Mouse (Mus musculus) cerebellum, adult 9-11 months (tissue): ENCODE results near the gene Spock2.
"Not testable (repeated sequence)": the region's sequence is repeated elsewhere in the genome, so short reads cannot be mapped to it uniquely, and the experiment has no call there.

Experiments
- DNase-seq: peaks from one replicate; pipeline ENCODE4 v3.0.0; 2022

The Spock2 gene

DNA sequence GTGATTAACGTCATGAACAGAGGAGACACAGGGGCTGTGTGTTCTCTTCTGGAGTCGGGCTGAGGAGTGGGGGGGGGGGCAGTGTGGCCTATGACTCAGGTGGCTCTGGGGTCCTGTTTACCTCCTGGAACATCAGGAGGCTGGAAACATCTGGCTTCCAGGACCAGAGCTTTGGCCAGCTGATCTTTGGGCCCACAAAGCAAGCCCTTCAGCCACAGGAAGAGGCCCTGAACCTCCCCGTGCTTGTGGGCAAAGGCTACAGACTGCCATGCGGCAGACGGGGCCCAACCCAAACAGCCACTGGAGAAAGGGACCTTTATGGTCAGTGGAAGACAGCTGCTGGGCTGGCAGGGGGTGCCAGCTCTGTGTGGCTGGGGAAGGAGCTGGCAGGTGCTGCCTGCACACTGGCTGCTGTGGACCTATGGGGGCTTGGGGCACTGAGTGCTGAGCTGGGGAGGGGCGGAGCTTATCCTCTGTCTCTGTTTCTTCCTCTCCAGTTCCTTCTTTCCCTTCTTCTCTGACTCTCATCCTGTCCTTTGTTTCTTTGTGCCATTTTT lies 45.2 kb downstream of the Spock2 start:
- no peak for DNase-seq

DNA sequence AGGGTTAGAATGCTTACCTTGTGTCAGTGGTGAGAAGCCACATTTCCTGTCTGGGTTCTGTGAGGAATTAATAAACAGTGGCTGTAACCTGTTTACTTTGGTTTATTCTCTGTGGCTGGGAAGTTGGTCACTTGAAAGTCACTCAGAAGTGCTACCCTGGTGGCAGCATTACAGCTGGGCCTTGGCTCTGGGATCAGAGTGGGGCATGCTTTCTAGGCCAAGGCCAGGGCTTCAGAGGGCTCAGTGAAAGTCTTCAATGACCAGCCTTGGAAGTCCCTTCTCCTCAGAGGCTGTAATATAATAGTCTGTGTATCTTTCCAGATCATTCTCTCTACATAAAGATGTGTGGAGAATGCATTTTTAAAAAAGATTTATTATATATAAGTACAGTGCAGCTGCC lies 50.0 kb downstream of the Spock2 start:
- DNase-seq = no peak

GRCm38 (mm10) chr10:60158144-60158543 lies 52.1 kb downstream of the Spock2 start:
- DNase-seq = no peak

GRCm38 (mm10) chr10:60161397-60161796 lies 55.4 kb downstream of the Spock2 start:
- DNase-seq = not testable (repeated sequence)

GRCm38 (mm10) chr10:60162184-60162972 lies 56.4 kb downstream of the Spock2 start:
- not testable (repeated sequence) for DNase-seq

DNA sequence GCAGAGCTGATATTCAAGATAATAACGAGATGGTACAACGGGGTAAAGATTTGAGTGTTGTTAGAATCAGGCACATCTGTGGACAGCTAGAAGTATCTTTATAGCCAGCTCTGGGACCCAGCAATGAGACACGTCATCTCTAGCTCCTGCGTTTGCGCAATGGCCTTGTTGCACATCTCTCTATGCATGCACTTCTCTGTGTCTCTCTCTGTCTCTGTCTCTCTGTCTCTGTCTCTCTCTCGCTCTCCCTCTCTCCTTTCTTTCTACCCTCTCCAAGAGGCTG lies 56.9 kb downstream of the Spock2 start:
- no peak for DNase-seq

GRCm38 (mm10) chr10:60164869-60165268 lies 58.9 kb downstream of the Spock2 start:
- DNase-seq = no peak

DNA sequence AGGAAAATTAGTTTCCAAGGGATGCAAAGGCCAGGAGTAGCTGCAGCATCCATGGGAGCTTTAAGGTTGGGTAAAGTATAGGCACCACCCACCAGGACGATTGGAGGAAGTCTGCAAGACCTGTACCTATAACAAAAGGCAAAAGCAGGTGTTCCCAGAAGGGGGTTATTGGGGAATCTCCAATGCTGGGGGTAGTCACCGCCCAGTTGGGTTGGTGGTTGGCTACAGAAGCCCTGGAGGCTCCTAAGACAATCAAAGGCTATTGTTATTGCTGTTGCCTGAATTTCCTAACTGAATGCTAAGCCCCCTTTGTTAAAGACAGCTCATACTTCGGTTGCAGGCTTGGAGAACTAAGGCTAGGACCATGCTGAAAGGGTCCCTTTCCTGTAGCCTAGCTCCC lies 60.0 kb downstream of the Spock2 start:
- DNase-seq = no peak

- no peak for DNase-seq
Observed at GRCm38 (mm10) chr10:60168306-60168705, 62.3 kb downstream of the Spock2 start.

DNA sequence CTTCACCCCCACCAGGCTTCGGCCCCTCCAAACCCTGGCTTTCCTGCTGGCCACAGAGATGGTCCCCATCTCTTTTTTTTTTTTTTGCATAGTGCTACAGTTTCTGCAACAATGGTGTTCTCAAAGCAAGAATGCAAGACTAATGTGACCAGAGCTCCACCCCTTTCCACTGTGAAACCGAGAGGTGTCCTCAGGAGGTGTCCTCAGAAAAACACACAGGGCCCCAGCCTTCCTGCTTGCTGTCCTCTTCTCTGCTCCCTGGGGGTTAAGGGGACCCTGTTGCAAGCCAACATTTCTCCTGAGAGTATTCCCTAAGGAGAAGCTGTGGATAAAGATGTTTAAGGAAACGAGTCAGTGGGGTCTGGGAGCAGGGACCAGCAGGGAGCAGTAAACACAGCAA lies 62.9 kb downstream of the Spock2 start:
- no peak for DNase-seq

DNA sequence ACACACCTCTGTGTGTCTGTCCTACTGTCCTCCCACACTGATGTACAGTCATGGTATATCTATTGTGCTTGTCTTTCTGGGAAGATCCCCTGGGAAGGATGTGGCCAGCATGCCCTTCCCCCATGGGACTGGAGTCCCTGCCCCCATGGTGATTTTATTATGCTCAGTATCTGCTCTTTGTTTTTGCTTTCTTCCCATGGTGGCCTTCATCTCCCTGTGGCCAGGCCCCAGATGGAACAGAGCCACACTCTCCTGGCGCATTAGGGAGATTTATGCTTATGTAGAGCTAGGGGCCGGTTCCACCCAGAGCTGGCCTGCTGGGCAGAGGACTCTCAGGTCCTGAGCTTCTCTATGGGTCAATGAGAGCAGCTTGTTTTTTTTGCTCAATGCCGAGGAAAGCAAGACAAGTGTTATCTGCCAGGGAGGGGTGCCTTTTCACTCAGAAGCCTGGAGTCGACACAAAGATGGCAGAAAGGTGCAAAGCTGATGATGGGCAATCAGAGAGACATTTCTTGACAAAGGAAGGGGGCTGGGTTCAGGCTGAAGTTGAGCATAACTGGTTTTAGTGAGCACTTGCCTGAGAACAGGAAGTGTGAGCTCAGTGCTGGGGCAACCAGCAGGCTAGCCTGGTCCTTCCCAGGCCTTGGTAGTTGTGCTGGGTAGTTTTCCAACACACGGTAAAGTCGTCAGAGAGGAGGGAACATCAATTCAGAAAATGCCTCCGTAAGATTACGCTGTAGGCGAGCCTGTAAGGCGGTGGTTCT lies 64.5 kb downstream of the Spock2 start:
- DNase-seq = no peak

DNA sequence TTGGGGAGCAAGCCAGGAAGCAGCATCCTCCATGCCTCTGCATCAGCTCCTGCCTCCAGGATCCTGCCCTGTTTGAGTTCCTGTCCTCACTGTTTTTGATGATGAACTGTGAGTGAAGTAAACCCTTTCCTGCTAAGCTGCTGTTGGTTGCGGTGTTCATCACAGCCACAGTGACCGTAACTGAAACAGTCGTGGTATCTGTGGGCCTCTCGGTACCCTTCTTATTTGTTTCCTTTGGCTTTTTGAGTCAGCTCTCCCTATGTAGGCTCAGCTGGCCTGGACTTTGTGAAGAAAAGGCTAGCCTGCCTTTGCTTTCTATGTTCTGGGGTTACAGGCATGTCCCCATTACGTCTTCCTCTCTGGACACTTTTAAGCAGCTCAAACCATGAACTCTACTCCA lies 65.3 kb downstream of the Spock2 start:
- no peak for DNase-seq

- no peak for DNase-seq
Observed at GRCm38 (mm10) chr10:60172306-60172705, 66.3 kb downstream of the Spock2 start.

- DNase-seq = no peak
Observed at GRCm38 (mm10) chr10:60173035-60173434, 67.0 kb downstream of the Spock2 start.

DNA sequence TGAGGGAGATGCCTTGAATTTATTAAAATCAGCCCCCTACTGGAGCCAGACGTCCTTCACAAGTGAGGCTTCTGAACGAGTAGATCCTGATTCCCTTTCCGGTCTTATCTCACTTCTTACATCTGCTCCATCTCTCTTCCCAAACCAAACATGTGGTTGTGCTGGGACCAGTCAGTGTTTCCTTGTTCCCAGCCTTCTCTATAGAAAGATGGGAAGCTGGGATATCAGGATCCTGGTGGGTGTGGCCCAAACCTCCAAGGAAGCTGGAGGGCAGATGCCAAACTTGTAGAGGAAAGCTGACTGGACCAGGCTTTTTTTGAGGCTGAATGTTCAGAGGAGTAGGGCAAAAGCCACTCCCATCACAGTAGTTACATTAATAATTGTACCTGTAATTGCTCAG lies 68.5 kb downstream of the Spock2 start:
- no peak for DNase-seq

- DNase-seq = not testable (repeated sequence)
Observed at GRCm38 (mm10) chr10:60175306-60175705, 69.3 kb downstream of the Spock2 start.
